Mouse (Mus musculus) lung, postnatal 14 days (tissue): ENCODE measurements around the gene Traf4.
A peak's percentile ranks its signal among the peaks of the same experiment; 100 is the strongest.

Source experiments
- DNase-seq: peaks from one replicate; pipeline ENCODE4 v3.0.0; 2021

The Traf4 gene

GRCm38 (mm10) chr11:78182450-78182849 lies 17.1 kb upstream of the Traf4 start:
- no peak for DNase-seq

- no peak for DNase-seq
Measured at GRCm38 (mm10) chr11:78181830-78182357, 16.5 kb upstream of the Traf4 start.

- DNase-seq: no peak
Measured at GRCm38 (mm10) chr11:78180081-78180761, 14.8 kb upstream of the Traf4 start.

GRCm38 (mm10) chr11:78179438-78179999 lies 14.1 kb upstream of the Traf4 start:
- no peak for DNase-seq

GRCm38 (mm10) chr11:78178859-78179437 lies 13.6 kb upstream of the Traf4 start:
- DNase-seq: peak; percentile 71

GRCm38 (mm10) chr11:78177903-78178858 lies 12.8 kb upstream of the Traf4 start:
- DNase-seq: peak; percentile 98

GRCm38 (mm10) chr11:78177437-78177836 lies 12.0 kb upstream of the Traf4 start:
- DNase-seq: peak; percentile 56

GRCm38 (mm10) chr11:78176905-78177331 lies 11.5 kb upstream of the Traf4 start:
- DNase-seq: no peak

GRCm38 (mm10) chr11:78176402-78176862 lies 11.0 kb upstream of the Traf4 start, which contains the start of the genes Nek8 and Tlcd1:
Gene Nek8 (minus strand): TSS chr11:78176675.
Gene Tlcd1 (plus strand): TSS chr11:78176711.
- peak; percentile 93 for DNase-seq

GRCm38 (mm10) chr11:78175771-78176401 lies 10.5 kb upstream of the Traf4 start:
- no peak for DNase-seq

- no peak for DNase-seq
Measured at GRCm38 (mm10) chr11:78174506-78174905, 9.1 kb upstream of the Traf4 start.

GRCm38 (mm10) chr11:78172748-78173383 lies 7.5 kb upstream of the Traf4 start:
- peak; percentile 49 for DNase-seq

GRCm38 (mm10) chr11:78172034-78172747 lies 6.8 kb upstream of the Traf4 start:
- no peak for DNase-seq

GRCm38 (mm10) chr11:78171328-78171727 lies 5.9 kb upstream of the Traf4 start:
- no peak for DNase-seq

- DNase-seq: no peak
Measured at GRCm38 (mm10) chr11:78170306-78170705, 4.9 kb upstream of the Traf4 start.

GRCm38 (mm10) chr11:78168541-78169468 lies 3.4 kb upstream of the Traf4 start:
- DNase-seq: no peak

- DNase-seq: no peak
Measured at GRCm38 (mm10) chr11:78167257-78167959, 2.0 kb upstream of the Traf4 start.

- DNase-seq: no peak
Measured at GRCm38 (mm10) chr11:78166640-78167039, 1.3 kb upstream of the Traf4 start.

- no peak for DNase-seq
Measured at GRCm38 (mm10) chr11:78166161-78166560, 772 bp upstream of the Traf4 start.
